Mouse (Mus musculus) kidney, postnatal 25 days (tissue): ENCODE measurements around the gene Gpr12.
"Not testable (repeated sequence)": the region's sequence is repeated elsewhere in the genome, so short reads cannot be mapped to it uniquely, and the experiment has no call there.

Experiments
- DNase-seq, 2 experiments: peaks; one replicate each; pipeline ENCODE4 v3.0.0; 2021; ENCODE audit warnings: mixed read lengths in 2 of 2

The Gpr12 gene

DNA sequence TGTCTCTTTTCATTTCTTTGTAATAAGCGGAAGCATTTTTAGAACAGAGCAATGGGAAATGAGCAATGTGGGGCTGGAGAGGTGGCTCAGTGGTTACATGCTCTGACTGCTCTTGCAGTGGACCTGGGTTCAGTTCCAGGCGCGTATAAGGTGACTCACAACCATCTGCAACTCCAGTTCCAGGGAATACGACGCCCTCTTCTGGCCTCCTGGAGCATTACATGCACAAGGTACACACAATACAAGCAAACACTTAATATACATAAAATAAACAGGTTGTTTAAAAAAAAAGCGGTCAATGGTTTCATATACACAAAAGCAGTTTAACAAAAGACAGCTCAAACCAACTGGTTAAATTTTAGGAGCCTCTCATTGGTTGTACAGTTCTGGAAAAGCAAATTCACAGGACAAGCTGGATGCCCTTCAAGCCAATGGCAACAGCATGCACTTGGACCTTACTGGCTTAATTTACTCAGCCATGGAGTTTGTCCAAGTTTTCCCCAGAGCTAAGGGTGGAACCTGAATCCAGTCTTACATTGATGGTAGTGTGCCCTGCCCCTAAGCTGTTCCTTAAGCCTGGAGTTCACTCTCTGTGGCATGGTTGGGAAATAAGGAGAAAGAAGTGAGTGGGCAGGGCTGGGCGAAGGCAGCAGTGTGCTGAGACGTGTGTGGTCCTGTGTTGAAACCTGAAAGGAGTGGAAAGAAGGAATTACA lies 1.5 kb upstream of the Gpr12 start:
- DNase-seq: no peak

DNA sequence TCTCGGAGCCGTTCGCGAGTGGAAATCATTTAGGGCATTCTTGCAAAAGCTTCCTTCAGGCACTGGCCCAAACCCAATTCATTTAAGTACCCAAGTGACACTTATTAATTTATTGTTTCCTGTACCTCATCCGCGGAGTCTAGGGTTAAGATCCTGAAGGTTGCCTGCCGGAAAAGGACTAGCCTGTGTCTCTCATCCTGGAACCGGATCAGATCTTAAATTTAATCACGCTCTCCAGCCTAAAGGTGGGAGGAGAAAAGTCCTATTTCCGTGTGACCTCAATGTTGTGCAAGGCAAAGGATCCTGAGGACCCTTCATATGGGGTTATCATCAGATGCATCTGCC lies 240 bp upstream of the Gpr12 start:
- no peak for DNase-seq

DNA sequence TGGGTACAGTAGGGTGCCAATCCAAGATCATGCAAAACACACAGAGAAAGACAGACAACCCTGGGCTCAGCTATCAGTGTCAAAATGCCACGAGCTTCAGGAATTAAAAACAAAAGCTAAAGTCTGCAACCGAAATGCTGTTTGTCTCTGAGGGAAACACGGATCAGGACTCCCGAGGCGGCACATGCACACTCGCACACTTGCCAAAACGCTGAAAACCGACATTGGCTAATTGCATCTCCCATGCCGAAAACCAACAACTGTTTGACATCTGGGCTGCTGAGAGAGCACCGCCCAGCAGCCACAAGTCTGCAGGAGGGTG lies 922 bp downstream of the Gpr12 start:
- DNase-seq: no peak

DNA sequence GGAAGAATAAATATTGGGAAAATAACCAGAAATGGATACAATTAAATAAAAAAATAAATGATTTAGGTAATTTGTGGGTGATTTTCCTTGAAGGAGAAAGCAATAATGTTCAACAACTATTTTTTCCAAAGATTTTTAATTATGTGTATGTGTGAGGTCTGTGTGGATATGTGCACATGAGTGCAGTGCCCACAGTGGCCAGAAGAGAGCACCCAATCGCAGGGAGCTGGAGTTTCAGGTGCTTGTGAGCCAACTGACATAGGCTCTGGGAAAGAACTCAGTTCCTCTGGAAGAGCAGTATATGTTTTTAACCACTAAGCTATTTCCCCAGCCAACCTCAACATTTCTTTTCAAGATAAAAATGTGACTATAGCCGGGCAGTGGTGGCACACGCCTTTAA lies 8.4 kb downstream of the Gpr12 start:
- DNase-seq: no peak

DNA sequence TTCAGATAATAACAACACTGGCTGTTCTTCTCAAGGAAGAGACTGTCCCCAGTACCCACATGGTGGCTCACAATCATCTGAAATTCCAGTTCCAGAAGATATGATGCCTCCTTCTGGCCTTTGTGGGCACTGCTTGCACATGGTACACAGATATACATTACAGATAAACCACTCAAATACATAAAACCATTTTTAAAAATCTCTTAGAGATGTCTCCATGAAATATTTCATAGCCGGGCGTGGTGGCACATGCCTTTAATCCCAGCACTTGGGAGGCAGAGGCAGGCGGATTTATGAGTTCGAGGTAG lies 12.3 kb downstream of the Gpr12 start:
- DNase-seq: not testable (repeated sequence)

DNA sequence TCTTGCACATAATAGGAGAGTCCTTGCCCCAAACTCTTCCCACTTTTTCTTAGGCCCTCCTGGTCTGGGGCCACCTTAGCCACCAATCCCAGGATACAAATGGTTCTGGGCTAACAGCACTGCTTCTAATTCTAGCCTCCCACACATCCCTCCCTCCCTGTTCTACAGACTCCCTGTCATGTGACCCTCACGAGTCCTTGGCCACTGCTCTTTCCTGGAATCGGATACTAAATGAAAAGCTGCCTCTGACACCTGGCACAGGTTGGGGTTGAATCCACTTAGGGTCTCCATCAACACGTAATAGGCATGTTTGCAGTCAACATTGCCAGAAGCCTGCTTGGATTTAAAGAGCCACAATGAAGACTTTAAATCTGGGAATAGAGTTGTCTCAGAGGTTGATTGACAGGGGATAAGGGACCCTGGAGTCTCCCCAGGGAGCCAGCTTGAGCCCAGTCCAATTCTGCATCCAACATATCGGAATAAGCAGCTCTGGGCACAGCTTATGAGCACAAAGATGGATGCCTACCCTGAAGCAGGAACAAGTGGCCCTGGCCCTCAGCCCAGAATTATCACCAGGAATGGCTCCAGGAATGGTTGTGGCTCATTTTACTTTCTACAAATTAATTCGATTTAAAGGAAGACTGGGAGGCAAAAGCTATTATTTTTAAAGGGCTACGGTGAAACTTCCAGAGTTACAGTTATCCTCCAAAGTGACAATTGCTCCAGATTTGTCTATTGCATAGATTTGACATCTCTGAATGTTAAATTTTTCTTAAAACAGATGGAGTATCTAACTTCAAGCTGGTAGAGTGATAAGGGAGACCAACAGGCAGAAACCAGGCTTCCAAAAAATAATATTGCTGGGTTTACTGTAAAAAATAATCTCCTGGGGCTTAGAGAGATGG lies 13.0 kb downstream of the Gpr12 start:
- peak; percentile 24 to 35 for DNase-seq

DNA sequence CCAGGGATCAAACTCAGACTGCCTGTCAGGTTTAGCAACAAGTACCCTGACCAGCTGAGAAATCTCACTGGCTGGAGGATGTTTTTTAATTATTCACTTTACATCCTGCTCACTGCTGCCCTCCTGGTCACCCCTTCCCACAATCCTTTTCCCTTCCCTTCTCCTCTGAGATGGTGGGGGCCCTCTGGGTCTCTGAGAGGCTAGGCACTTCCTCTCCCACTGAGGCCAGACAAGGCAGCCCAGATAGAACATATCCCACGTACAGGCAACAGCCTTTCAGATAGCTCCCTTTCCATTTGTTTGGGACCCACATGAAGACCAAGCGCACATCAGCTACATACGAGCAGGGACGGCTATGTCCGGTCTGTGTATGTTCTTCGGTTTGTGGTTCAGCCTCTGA lies 14.9 kb downstream of the Gpr12 start:
- not testable (repeated sequence) for DNase-seq

DNA sequence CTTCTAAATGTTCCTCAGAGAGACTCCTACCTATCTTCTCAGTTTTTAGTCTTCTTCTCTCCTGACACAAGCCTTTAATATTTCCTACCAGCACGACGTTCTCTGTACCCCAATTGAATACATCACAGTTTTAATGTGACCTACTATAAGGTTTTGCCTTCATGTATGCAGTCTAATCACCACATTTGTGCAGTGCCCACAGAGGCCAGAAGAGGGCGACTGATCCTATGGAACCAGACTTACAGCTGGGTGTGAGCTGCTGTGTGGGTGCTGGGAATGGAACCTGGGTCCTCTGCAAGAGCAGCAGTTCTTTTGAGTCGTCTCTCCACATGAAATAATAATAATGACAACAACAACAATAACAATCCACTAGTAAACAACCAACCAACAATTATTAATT lies 18.0 kb downstream of the Gpr12 start:
- DNase-seq: peak in 1 of 2 experiments; percentile 18

DNA sequence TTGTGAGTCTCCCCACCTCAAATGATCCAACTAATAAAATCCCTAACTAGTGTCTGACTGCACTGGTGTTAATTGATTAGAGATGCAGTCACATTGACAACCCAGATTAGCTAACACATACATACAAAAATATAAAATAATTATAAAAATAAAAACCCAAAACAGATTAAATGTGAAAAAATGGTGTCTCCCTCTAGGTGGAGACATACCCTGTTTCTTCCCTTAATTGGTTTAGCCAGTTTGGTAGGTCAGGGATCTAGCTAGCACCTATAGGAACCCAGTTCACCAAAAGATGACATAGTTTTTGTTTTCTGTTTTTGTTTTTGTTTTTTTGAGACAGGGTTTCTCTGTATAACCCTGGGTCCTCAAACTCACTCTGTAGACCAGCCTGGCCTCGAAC lies 20.8 kb downstream of the Gpr12 start:
- no peak for DNase-seq

DNA sequence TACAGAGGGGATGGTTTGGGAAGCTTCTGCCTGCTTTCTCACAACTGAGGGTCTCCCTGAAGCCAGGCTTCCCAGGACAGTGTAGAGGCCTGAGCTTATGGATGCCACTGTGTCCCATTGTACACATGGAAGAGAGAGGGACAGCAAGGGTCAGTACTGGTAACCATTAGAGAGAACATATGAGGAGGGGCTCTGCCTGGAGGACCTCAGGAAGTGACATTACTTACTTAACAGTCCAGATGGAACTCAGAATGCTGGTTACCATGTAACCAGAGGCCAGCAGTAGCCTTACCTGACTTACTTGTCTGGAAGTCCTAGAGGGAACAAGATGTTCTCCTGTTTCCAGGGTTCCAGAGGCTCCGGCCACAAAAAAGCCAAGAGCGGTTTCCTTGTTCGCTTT lies 29.2 kb downstream of the Gpr12 start, which contains the start of gene Gm3415:
Gene Gm3415, plus strand, starts transcription at position 301 of the 400 bp plus-strand sequence.
- not testable (repeated sequence) for DNase-seq

DNA sequence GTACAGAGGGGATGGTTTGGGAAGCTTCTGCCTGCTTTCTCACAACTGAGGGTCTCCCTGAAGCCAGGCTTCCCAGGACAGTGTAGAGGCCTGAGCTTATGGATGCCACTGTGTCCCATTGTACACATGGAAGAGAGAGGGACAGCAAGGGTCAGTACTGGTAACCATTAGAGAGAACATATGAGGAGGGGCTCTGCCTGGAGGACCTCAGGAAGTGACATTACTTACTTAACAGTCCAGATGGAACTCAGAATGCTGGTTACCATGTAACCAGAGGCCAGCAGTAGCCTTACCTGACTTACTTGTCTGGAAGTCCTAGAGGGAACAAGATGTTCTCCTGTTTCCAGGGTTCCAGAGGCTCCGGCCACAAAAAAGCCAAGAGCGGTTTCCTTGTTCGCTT lies 47.7 kb downstream of the Gpr12 start, which contains the start of gene Gm3409:
Gene Gm3409, plus strand, starts transcription at position 301 of the 400 bp plus-strand sequence.
- not testable (repeated sequence) for DNase-seq
